Mouse (Mus musculus): ENCODE measurements at regions not wholly inside any gene's neighbourhood (a gene's known extent, or its start where the extent isn't known, plus 50 kb on each side); places are given as distances from the start of the nearest gene placed in this dataset.

DNA sequence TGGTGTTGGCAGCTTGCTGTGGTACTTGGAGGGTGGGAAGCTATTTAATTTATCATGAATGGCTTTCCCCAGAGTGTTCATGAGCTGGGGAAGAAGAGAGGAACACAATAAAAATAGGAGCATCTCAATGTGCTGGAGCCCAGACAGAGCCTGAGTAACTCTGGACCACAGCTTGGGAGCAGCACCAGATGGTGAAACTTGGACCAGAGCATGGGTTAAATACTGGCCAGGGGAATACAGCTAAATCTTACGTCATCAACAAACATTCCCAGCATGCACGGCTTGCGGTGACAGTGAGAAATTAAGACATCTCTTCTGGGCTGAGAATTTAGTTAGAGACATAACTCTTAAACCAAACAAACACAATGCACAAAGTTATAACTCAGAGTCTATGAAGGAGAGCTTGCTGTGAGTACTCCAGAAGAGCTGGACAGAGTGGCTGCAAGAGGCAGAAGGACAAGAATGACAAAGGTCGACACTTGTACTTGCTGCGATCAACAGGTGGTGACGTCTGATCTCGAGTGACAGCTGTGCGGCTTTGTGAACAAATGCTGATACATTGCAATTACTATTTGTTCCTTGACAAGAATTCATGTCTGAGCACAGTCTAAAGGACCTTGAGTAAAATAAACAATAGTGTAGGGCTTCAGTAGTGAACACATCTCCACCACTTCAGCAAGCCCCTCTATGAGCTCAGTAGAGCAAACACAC, 140.1 kb upstream of the Eci2 start:
- TF ChIP-seq CTCF (IDR thresholded peaks at IDR 0.05; ENCODE audit: borderline replicate concordance, control insufficient read depth, extremely low read depth, insufficient read depth, low read length, poor library complexity), result no peak
- no peak for TF ChIP-seq POLR2A (IDR thresholded peaks at IDR 0.05; ENCODE audit: control insufficient read depth, extremely low read depth, insufficient read depth, low read length, poor library complexity)

Data from thymus, adult 2 months (tissue).